Mouse (Mus musculus): Measurements from ENCODE around the gene Sh3bp5.

DNA sequence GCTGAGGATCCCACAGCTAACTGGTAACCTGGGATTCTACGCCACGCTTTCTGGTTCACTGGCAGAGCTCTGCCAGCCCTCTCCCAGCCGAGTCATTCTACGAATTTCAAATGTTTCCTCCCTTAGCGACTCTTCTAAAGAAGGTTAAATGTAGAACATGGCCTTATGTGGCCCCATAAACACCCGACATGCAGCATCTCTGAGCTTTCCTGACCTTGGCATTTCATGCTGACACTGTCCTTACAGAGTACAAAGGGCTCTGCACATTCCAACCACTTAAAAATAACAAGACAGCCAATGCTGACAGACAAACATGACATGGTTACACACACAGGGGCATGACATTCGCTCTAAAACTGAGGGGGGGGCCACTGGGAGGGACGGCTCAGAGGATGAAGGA lies 27.2 kb downstream of the Sh3bp5 start:
- TF ChIP-seq CTCF (IDR thresholded peaks at IDR 0.05; ENCODE audit: control insufficient read depth, insufficient read depth, insufficient read length): no peak
- no peak for TF ChIP-seq MYOG (IDR thresholded peaks at IDR 0.05; ENCODE audit: control insufficient read depth, extremely low read depth, insufficient read length)
